Mouse (Mus musculus) neural tube, embryonic 13.5 days (tissue): ENCODE measurements around the gene Rps6ka6. TPM values are rescaled to one million over a fixed set of nuclear protein-coding genes. Genes with fewer than 3 reads are reported as not detected.

Experiments used
- ATAC-seq: fragments of 200-750 bp; cut with Nextera tagmentation; 2 replicates; pipeline ENCODE4 v1.8.0; 2017; ENCODE audit warnings: low read depth, mild to moderate bottlenecking, moderate TSS enrichment, moderate library complexity
- H3K27ac ChIP-seq: fragments of 300-500 bp; sonication (generic); replicated peaks from 2 replicates; pipeline ENCODE4 v1.5.1; 2015; ENCODE audit warnings: moderate library complexity, mild to moderate bottlenecking, inconsistent platforms
- H3K27me3 ChIP-seq: fragments of 300-500 bp; sonication (generic); 2 replicates; pipeline ENCODE4 v1.6.1; 2015; ENCODE audit warnings: mild to moderate bottlenecking, inconsistent platforms
- H3K36me3 ChIP-seq: fragments of 300-500 bp; sonication (generic); 2 replicates; pipeline ENCODE4 v1.6.1; 2015; ENCODE audit warnings: mild to moderate bottlenecking, inconsistent platforms
- H3K4me1 ChIP-seq: fragments of 300-500 bp; sonication (generic); replicated peaks from 2 replicates; pipeline ENCODE4 v1.6.1; 2015; ENCODE audit warnings: inconsistent platforms
- H3K4me2 ChIP-seq: fragments of 300-500 bp; sonication (generic); 2 replicates; pipeline ENCODE4 v1.6.1; 2015; ENCODE audit warnings: inconsistent platforms, mild to moderate bottlenecking, moderate library complexity
- H3K4me3 ChIP-seq: fragments of 300-500 bp; sonication (generic); 2 replicates; pipeline ENCODE4 v1.5.1; 2015; ENCODE audit warnings: mild to moderate bottlenecking, inconsistent platforms
- H3K9ac ChIP-seq: fragments of 300-500 bp; sonication (generic); 2 replicates; pipeline ENCODE4 v1.6.1; 2015; ENCODE audit warnings: moderate library complexity, mild to moderate bottlenecking, inconsistent platforms
- H3K9me3 ChIP-seq: fragments of 300-500 bp; sonication (generic); 2 replicates; pipeline ENCODE4 v1.6.1; 2016; ENCODE audit warnings: inconsistent platforms
- WGBS: fragments of 180-500 bp; shearing (Covaris S2); methylation state at CpG from one replicate; pipeline ENCODE4 v1.1.7; 2015; 5-methylcytosine and 5-hydroxymethylcytosine counted together
- polyA plus RNA-seq: library from polyadenylated mRNA; unstranded; fragments of >200 nt; fragmentation: Nextera tagmentation; extraction: Ambion mirVana; gene quantifications from 2 replicates; pipeline ENCODE4 v1.2.1, GENCODE M21; 2015

The Rps6ka6 gene
- polyA plus RNA-seq, 1 experiment from 2014 or later: 33.7 TPM

DNA sequence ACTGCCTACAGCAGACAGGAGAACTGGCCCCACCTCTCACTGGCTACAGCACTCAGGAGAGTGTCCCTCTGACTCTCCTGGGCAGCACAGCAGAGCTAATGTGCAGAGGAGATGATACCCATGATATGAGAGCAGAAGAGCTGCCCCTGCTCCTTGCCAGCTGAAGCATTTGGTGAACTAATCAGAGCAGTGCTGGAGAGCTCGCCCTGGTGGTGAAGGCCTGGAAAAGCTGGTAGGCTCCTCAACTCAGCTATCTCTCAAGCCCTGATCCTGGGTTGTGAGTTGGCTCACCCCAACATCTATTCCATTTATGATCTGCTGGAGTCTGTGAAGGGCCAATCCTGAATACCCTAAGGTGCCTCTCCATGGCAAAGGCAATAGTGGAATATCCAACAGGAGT is 163.6 kb downstream of the Rps6ka6 start:
- Histone ChIP-seq H3K4me2 (no peak overlapping the region), H3K36me3 (no peaks in the 10 kb centered on the region), H3K27ac (no peak overlapping the region), H3K4me1 (no peaks in the 10 kb centered on the region), H3K4me3 (no peak overlapping the region), H3K27me3 (no peaks in the 10 kb centered on the region), H3K9ac (no peak overlapping the region), H3K9me3 (no peaks in the 10 kb centered on the region)
- WGBS: 31% methylated on average over 1 of the region's 1 CpGs
- no peak for ATAC-seq

Other genes with a start within 250 kb of the Rps6ka6 start
- 2.0 TPM in 2 replicates for gene Hdx, start 159.1 kb upstream of the Rps6ka6 start, polyA plus RNA-seq